Mouse (Mus musculus) lung, adult 2 months (tissue): ENCODE measurements at regions not wholly inside any gene's neighbourhood (a gene's known extent, or its start where the extent isn't known, plus 50 kb on each side); places are given as distances from the start of the nearest gene placed in this dataset.

Experiments
- CTCF ChIP-seq: fragments of 200-500 bp; IDR thresholded peaks from 2 replicates; pipeline ENCODE4 v1.5.1; 2011; ENCODE audit warnings: mild to moderate bottlenecking, low read length, control low read depth; ENCODE audit not compliant: insufficient read depth
- POLR2A ChIP-seq: fragments of 200-500 bp; IDR thresholded peaks from 2 replicates; pipeline ENCODE4 v1.6.1; 2011; ENCODE audit warnings: low read depth, mild to moderate bottlenecking, control low read depth, low read length, borderline replicate concordance; ENCODE audit errors: extremely low read depth

GRCm38 (mm10) chr3:39375465-39375864 lies 488.7 kb downstream of the Fat4 start:
- TF ChIP-seq POLR2A = no peak
- no peak for TF ChIP-seq CTCF
